ENCODE assay signal across 8 mouse cellular contexts in genomic region chr2:119250826-119251478, GRCm38 (mm10). TPM values are rescaled to one million over a fixed set of nuclear protein-coding genes. Genes with fewer than 3 reads are reported as not detected.
DNase-seq lines count a peak whose midpoint lies in the region; ATAC-seq and TF ChIP-seq lines count a peak whose summit lies in the region.

No protein-coding gene starts in this region.

- H3K27ac ChIP-seq in intestine, embryonic 15.5 days: peak overlapping the region; percentile 63
- H3K27ac ChIP-seq in midbrain, embryonic 11.5 days (ENCODE audit: low read depth, low read length): no peak overlapping the region
- peak overlapping the region; percentile 80 for H3K27ac ChIP-seq in small intestine, adult 2 months (ENCODE audit: insufficient read depth, low read depth, low read length)

- H3K4me1 ChIP-seq in intestine, embryonic 15.5 days (replicated peaks): peaks cover 15% of the 10 kb centered on the region
- no peaks in the 10 kb centered on the region for H3K4me1 ChIP-seq in midbrain, embryonic 11.5 days (ENCODE audit: control insufficient read depth, insufficient read depth, low read length)
- H3K4me1 ChIP-seq in small intestine, adult 2 months (ENCODE audit: control insufficient read depth, insufficient read depth, insufficient read length, low read length): peaks cover 11% of the 10 kb centered on the region; the same call in 1 of the 2 replicates

- intact Hi-C loops in left cerebral cortex, postnatal 36 days (cut with DNase I): loop anchor here (2.0 kb wide), 1 partner anchor 38 kb away; the partner anchor contains the start of gene Vps18

- TF ChIP-seq CTCF in small intestine, adult 2 months (IDR thresholded peaks at IDR 0.05; ENCODE audit: extremely low read depth, insufficient read length, insufficient replicate concordance, low read depth, low read length): peak; percentile 89

- no peak for TF ChIP-seq POLR2A in small intestine, adult 2 months (IDR thresholded peaks at IDR 0.05; ENCODE audit: low read depth, low read length)

- H3K4me2 ChIP-seq in intestine, embryonic 15.5 days (replicated peaks): peak overlapping the region; percentile 41
- no peak overlapping the region for H3K4me2 ChIP-seq in midbrain, embryonic 11.5 days

- H3K36me3 ChIP-seq in intestine, embryonic 15.5 days: no peaks in the 10 kb centered on the region
- H3K36me3 ChIP-seq in midbrain, embryonic 11.5 days (ENCODE audit: control insufficient read depth, insufficient read depth, low read length): no peaks in the 10 kb centered on the region
- H3K36me3 ChIP-seq in small intestine, adult 2 months (ENCODE audit: control insufficient read depth, insufficient read depth, low read length): peaks cover 36% of the 10 kb centered on the region

- DNase-seq in layer of hippocampus, adult 11-12 months (ENCODE audit: low spot score): peak; percentile 81
- DNase-seq in layer of hippocampus, adult 9-10 months (ENCODE audit: low spot score): no peak
- DNase-seq in embryo, embryonic 11 days: peak; percentile 89
- DNase-seq in gastrocnemius, postnatal 4 days (ENCODE audit: low spot score in 2 of 2): peak; percentile 73 to 82
- DNase-seq in left cerebral cortex, postnatal 36 days (ENCODE audit: low spot score in 2 of 2): peak; percentile 71 to 72
- peak; percentile 99 for DNase-seq in midbrain, embryonic 11.5 days (ENCODE audit: low spot score, missing footprints)

- peak; percentile 79 for ATAC-seq in intestine, embryonic 15.5 days
- ATAC-seq in midbrain, embryonic 11.5 days (ENCODE audit: low FRiP score): peak; percentile 70; the same call in 1 of the 2 replicates

- no peak overlapping the region for H3K9ac ChIP-seq in intestine, embryonic 15.5 days
- H3K9ac ChIP-seq in midbrain, embryonic 11.5 days (ENCODE audit: low read length): no peak overlapping the region

- no peak overlapping the region for H3K4me3 ChIP-seq in intestine, embryonic 15.5 days (replicated peaks)
- no peak overlapping the region for H3K4me3 ChIP-seq in midbrain, embryonic 11.5 days (ENCODE audit: low read depth, low read length)
- H3K4me3 ChIP-seq in small intestine, adult 2 months (ENCODE audit: low read depth, low read length): no peak overlapping the region

- no peaks in the 10 kb centered on the region for H3K27me3 ChIP-seq in intestine, embryonic 15.5 days (replicated peaks)
- no peaks in the 10 kb centered on the region for H3K27me3 ChIP-seq in midbrain, embryonic 11.5 days (ENCODE audit: control insufficient read depth, insufficient read depth, low read length)
- H3K27me3 ChIP-seq in small intestine, adult 2 months (ENCODE audit: control insufficient read depth, insufficient read depth, low read length): no peaks in the 10 kb centered on the region

- no peaks in the 10 kb centered on the region for H3K9me3 ChIP-seq in intestine, embryonic 15.5 days
- no peaks in the 10 kb centered on the region for H3K9me3 ChIP-seq in midbrain, embryonic 11.5 days (ENCODE audit: control insufficient read depth, low read length)

- 9% methylated on average over 11 of the region's 11 CpGs for WGBS in intestine, embryonic 15.5 days
- 17% methylated on average over 11 of the region's 11 CpGs for WGBS in midbrain, embryonic 11.5 days
- WGBS in small intestine, adult 2 months: 4% methylated on average over 11 of the region's 11 CpGs

RNA-seq across cellular contexts. Expression of gene Spint1, which starts 13.8 kb away (rescaled TPM):
- total RNA-seq in gastrocnemius, postnatal 4 days (2021): under 1 TPM in 1 of 2 experiments, not detected in 1; 0.15 TPM
- polyA plus RNA-seq in intestine, embryonic 15.5 days (2015; fragmentation: Nextera tagmentation; extraction: Ambion mirVana): 96.1 and 108 TPM in 2 replicates
- 1 to 10 TPM in 1 of 2 experiments, under 1 TPM in 1; 0.76 to 1.3 TPM for total RNA-seq in left cerebral cortex, postnatal 36 days (2021)
- polyA plus RNA-seq in midbrain, embryonic 11.5 days (2014; fragmentation: Nextera tagmentation; extraction: Ambion mirVana): 1.1 and 1.2 TPM in 2 replicates
- polyA plus RNA-seq in small intestine, adult 2 months (2012; rRNA removed): 139 and 367 TPM in 2 replicates

RNA-seq across cellular contexts. Expression of gene Rhov, which starts 20.1 kb away (rescaled TPM):
- under 1 TPM in 1 of 2 experiments, not detected in 1; 0.16 TPM for total RNA-seq in gastrocnemius, postnatal 4 days (2021)
- polyA plus RNA-seq in intestine, embryonic 15.5 days (2015; fragmentation: Nextera tagmentation; extraction: Ambion mirVana): 5.2 and 7.1 TPM in 2 replicates
- 10 to 100 TPM in 1 of 2 experiments, 1 to 10 TPM in 1; 7.9 to 10.9 TPM for total RNA-seq in left cerebral cortex, postnatal 36 days (2021)
- 1.3 and 2.6 TPM in 2 replicates for polyA plus RNA-seq in midbrain, embryonic 11.5 days (2014; fragmentation: Nextera tagmentation; extraction: Ambion mirVana)
- 2.1 and 3.0 TPM in 2 replicates for polyA plus RNA-seq in small intestine, adult 2 months (2012; rRNA removed)

RNA-seq across cellular contexts. Expression of gene Ppp1r14d, which starts 21.2 kb away (rescaled TPM):
- not detected for total RNA-seq in gastrocnemius, postnatal 4 days (2021)
- 15.2 and 18.1 TPM in 2 replicates for polyA plus RNA-seq in intestine, embryonic 15.5 days (2015; fragmentation: Nextera tagmentation; extraction: Ambion mirVana)
- total RNA-seq in left cerebral cortex, postnatal 36 days (2021): not detected
- polyA plus RNA-seq in midbrain, embryonic 11.5 days (2014; fragmentation: Nextera tagmentation; extraction: Ambion mirVana): 0.21 TPM in 1 of 2 replicates, not detected in the other
- 124 and 296 TPM in 2 replicates for polyA plus RNA-seq in small intestine, adult 2 months (2012; rRNA removed)

RNA-seq across cellular contexts. Expression of gene Vps18, which starts 37.6 kb away (rescaled TPM):
- 10 to 100 TPM; 12.6 to 13.0 TPM for total RNA-seq in gastrocnemius, postnatal 4 days (2021)
- polyA plus RNA-seq in intestine, embryonic 15.5 days (2015; fragmentation: Nextera tagmentation; extraction: Ambion mirVana): 20.9 and 22.5 TPM in 2 replicates
- total RNA-seq in left cerebral cortex, postnatal 36 days (2021): 10 to 100 TPM; 47.7 to 50.1 TPM
- 9.8 and 10.0 TPM in 2 replicates for polyA plus RNA-seq in midbrain, embryonic 11.5 days (2014; fragmentation: Nextera tagmentation; extraction: Ambion mirVana)
- polyA plus RNA-seq in small intestine, adult 2 months (2012; rRNA removed): 11.3 and 22.9 TPM in 2 replicates

RNA-seq across cellular contexts. Expression of gene Dnajc17, which starts 42.4 kb away (rescaled TPM):
- 10 to 100 TPM; 16.7 to 17.2 TPM for total RNA-seq in gastrocnemius, postnatal 4 days (2021)
- 15.9 and 18.5 TPM in 2 replicates for polyA plus RNA-seq in intestine, embryonic 15.5 days (2015; fragmentation: Nextera tagmentation; extraction: Ambion mirVana)
- 10 to 100 TPM; 16.4 to 16.6 TPM for total RNA-seq in left cerebral cortex, postnatal 36 days (2021)
- 22.5 and 25.6 TPM in 2 replicates for polyA plus RNA-seq in midbrain, embryonic 11.5 days (2014; fragmentation: Nextera tagmentation; extraction: Ambion mirVana)
- 1.5 and 2.9 TPM in 2 replicates for polyA plus RNA-seq in small intestine, adult 2 months (2012; rRNA removed)

Comparison
In these comparisons a context has a peak if more than half of its experiments do, and no peak if none do; other contexts are left out.
1. RNA of gene Spint1, which starts 13.8 kb away (polyA plus RNA-seq): 139 to 367 TPM in small intestine, adult 2 months and 96.1 to 108 TPM in intestine, embryonic 15.5 days; 1.1 to 1.2 TPM in midbrain, embryonic 11.5 days; every median in the first group is over 10 times any median in the second.